Comparison of ENCODE assay signal across 22 mouse cellular contexts in genomic region chr11:116934862-116935261, GRCm38 (mm10). TPM values are rescaled to one million over a fixed set of nuclear protein-coding genes. Genes with fewer than 3 reads are reported as not detected.
DNase-seq lines count a peak whose midpoint lies in the region; ATAC-seq lines count a peak whose summit lies in the region.
"Had no signal": no experiment of that assay in that cellular context is flagged by ENCODE, and none has a peak within 500 bp of the region (broad histone marks: within the 10 kb centered on the region; RNA-seq: fewer than 3 reads in every experiment).

No protein-coding gene starts in this region.

- no peak for DNase-seq in midbrain, embryonic 10.5 days (ENCODE audit: low spot score)
- DNase-seq in hindbrain, embryonic 10.5 days (ENCODE audit: low spot score): no peak
- no peak for DNase-seq in hindbrain, embryonic 14.5 days (ENCODE audit: low spot score)
- DNase-seq in frontal cortex, postnatal 10 days (ENCODE audit: low spot score in 2 of 2): no peak
- no peak for DNase-seq in frontal cortex, postnatal 36 days (ENCODE audit: low spot score in 2 of 2)
- DNase-seq: adrenal gland, postnatal 25 days; B cell, adult 2 months; cerebellum, adult 11-12 months; cerebellum, postnatal 14 days; gastrocnemius, postnatal 10 days; heart, adult 2 months; kidney, adult 11 months; layer of hippocampus, postnatal 36 days; lung, adult 2 months; lung, postnatal 36 days; right cerebral cortex, postnatal 14 days; spleen, adult 18-20 months had no signal

- peaks cover 5% of the 10 kb centered on the region; the same call in 1 of the 2 replicates for H3K27me3 ChIP-seq in midbrain, embryonic 10.5 days (ENCODE audit: low read depth, poor library complexity, severe bottlenecking)
- H3K27me3 ChIP-seq in midbrain, embryonic 16.5 days (ENCODE audit: control insufficient read depth, insufficient read depth, low read depth, low read length): no peaks in the 10 kb centered on the region
- H3K27me3 ChIP-seq in hindbrain, embryonic 10.5 days (ENCODE audit: insufficient read depth, poor library complexity, severe bottlenecking): peaks cover 14% of the 10 kb centered on the region
- H3K27me3 ChIP-seq in hindbrain, embryonic 14.5 days (ENCODE audit: control insufficient read depth, insufficient read depth, low read length): no peaks in the 10 kb centered on the region
- H3K27me3 ChIP-seq in neural tube, embryonic 13.5 days: no peaks in the 10 kb centered on the region

- H3K27ac ChIP-seq in midbrain, embryonic 10.5 days (replicated peaks): 0 out of 2 replicates have a peak overlapping the region, but pooled peaks have one; percentile 10
- no peak overlapping the region; the same call in 1 of the 2 replicates for H3K27ac ChIP-seq in midbrain, embryonic 16.5 days (ENCODE audit: low read length)
- 0 out of 2 replicates have a peak overlapping the region, but pooled peaks have one; percentile 29 for H3K27ac ChIP-seq in hindbrain, embryonic 10.5 days
- H3K27ac ChIP-seq in hindbrain, embryonic 14.5 days: peak overlapping the region; percentile 49
- peak overlapping the region; percentile 85 for H3K27ac ChIP-seq in neural tube, embryonic 13.5 days (replicated peaks)
- H3K27ac ChIP-seq: heart, adult 2 months; heart, embryonic 15.5 days; kidney, postnatal 0 days; liver, embryonic 12.5 days had no signal

- no peak overlapping the region for H3K4me3 ChIP-seq in midbrain, embryonic 10.5 days
- H3K4me3 ChIP-seq in midbrain, embryonic 16.5 days (ENCODE audit: low read depth, low read length): no peak overlapping the region
- no peak overlapping the region for H3K4me3 ChIP-seq in hindbrain, embryonic 10.5 days
- no peak overlapping the region for H3K4me3 ChIP-seq in hindbrain, embryonic 14.5 days (replicated peaks; ENCODE audit: low read length)
- H3K4me3 ChIP-seq in neural tube, embryonic 13.5 days: no peak overlapping the region
- H3K4me3 ChIP-seq: heart, adult 2 months; heart, embryonic 15.5 days; liver, embryonic 12.5 days had no signal

- H3K9ac ChIP-seq in midbrain, embryonic 16.5 days (ENCODE audit: low read depth, low read length): no peak overlapping the region
- H3K9ac ChIP-seq in hindbrain, embryonic 14.5 days: no peak overlapping the region
- peak overlapping the region; percentile 50; the same call in 1 of the 2 replicates for H3K9ac ChIP-seq in neural tube, embryonic 13.5 days
- H3K9ac ChIP-seq: heart, embryonic 15.5 days; liver, embryonic 12.5 days had no signal

- H3K9me3 ChIP-seq in midbrain, embryonic 10.5 days (replicated peaks): no peaks in the 10 kb centered on the region
- H3K9me3 ChIP-seq in midbrain, embryonic 16.5 days (replicated peaks; ENCODE audit: control insufficient read depth, low read length, poor library complexity, severe bottlenecking): no peaks in the 10 kb centered on the region
- H3K9me3 ChIP-seq in hindbrain, embryonic 10.5 days: no peaks in the 10 kb centered on the region
- no peaks in the 10 kb centered on the region for H3K9me3 ChIP-seq in hindbrain, embryonic 14.5 days (ENCODE audit: control insufficient read depth, low read length)
- H3K9me3 ChIP-seq in neural tube, embryonic 13.5 days: no peaks in the 10 kb centered on the region
- H3K9me3 ChIP-seq: heart, embryonic 15.5 days; liver, embryonic 12.5 days had no signal

- 90% methylated on average over 5 of the region's 5 CpGs for WGBS in midbrain, embryonic 10.5 days
- WGBS in midbrain, embryonic 16.5 days: 92% methylated on average over 5 of the region's 5 CpGs
- WGBS in hindbrain, embryonic 10.5 days: 91% methylated on average over 5 of the region's 5 CpGs
- 79% methylated on average over 5 of the region's 5 CpGs for WGBS in hindbrain, embryonic 14.5 days
- 71% methylated on average over 5 of the region's 5 CpGs for WGBS in neural tube, embryonic 13.5 days

- peaks cover 89% of the 10 kb centered on the region for H3K36me3 ChIP-seq in midbrain, embryonic 10.5 days
- peaks cover 21% of the 10 kb centered on the region for H3K36me3 ChIP-seq in midbrain, embryonic 16.5 days (ENCODE audit: control insufficient read depth, insufficient read depth, low read length)
- peaks cover 80% of the 10 kb centered on the region for H3K36me3 ChIP-seq in hindbrain, embryonic 10.5 days
- peaks cover 64% of the 10 kb centered on the region for H3K36me3 ChIP-seq in hindbrain, embryonic 14.5 days (replicated peaks; ENCODE audit: control insufficient read depth, insufficient read depth)
- H3K36me3 ChIP-seq in neural tube, embryonic 13.5 days: peaks cover 60% of the 10 kb centered on the region
- H3K36me3 ChIP-seq: heart, embryonic 15.5 days; liver, embryonic 12.5 days had no signal

- ATAC-seq in midbrain, embryonic 16.5 days: no peak
- no peak for ATAC-seq in hindbrain, embryonic 14.5 days (ENCODE audit: low FRiP score)
- ATAC-seq in neural tube, embryonic 13.5 days (ENCODE audit: low read depth): no peak
- ATAC-seq: liver, embryonic 12.5 days had no signal

- H3K4me2 ChIP-seq in midbrain, embryonic 16.5 days (ENCODE audit: low read length): no peak overlapping the region
- H3K4me2 ChIP-seq in hindbrain, embryonic 14.5 days (replicated peaks): no peak overlapping the region
- H3K4me2 ChIP-seq in neural tube, embryonic 13.5 days: no peak overlapping the region
- H3K4me2 ChIP-seq: heart, embryonic 15.5 days; liver, embryonic 12.5 days had no signal

- H3K4me1 ChIP-seq in midbrain, embryonic 10.5 days: peaks cover 33% of the 10 kb centered on the region
- H3K4me1 ChIP-seq in midbrain, embryonic 16.5 days (ENCODE audit: control insufficient read depth, insufficient read depth, low read length): peaks cover 16% of the 10 kb centered on the region
- peaks cover 46% of the 10 kb centered on the region for H3K4me1 ChIP-seq in hindbrain, embryonic 10.5 days (replicated peaks)
- H3K4me1 ChIP-seq in hindbrain, embryonic 14.5 days (replicated peaks; ENCODE audit: control insufficient read depth, insufficient read depth, low read length): peaks cover 35% of the 10 kb centered on the region
- H3K4me1 ChIP-seq in neural tube, embryonic 13.5 days (replicated peaks): peaks cover 54% of the 10 kb centered on the region
- H3K4me1 ChIP-seq: liver, embryonic 12.5 days had no signal

RNA-seq across cellular contexts. Expression of gene Mgat5b, which starts 16.2 kb away (rescaled TPM):
- 5.5 and 9.5 TPM in 2 replicates for polyA plus RNA-seq in midbrain, embryonic 10.5 days (2016; fragmentation: Nextera tagmentation; extraction: Ambion mirVana)
- 22.2 and 26.1 TPM in 2 replicates for polyA plus RNA-seq in midbrain, embryonic 16.5 days (2015; fragmentation: Nextera tagmentation; extraction: Ambion mirVana)
- 6.3 and 12.8 TPM in 2 replicates for polyA plus RNA-seq in hindbrain, embryonic 10.5 days (2016; fragmentation: Nextera tagmentation; extraction: Ambion mirVana)
- 24.5 and 26.0 TPM in 2 replicates for polyA plus RNA-seq in hindbrain, embryonic 14.5 days (2014; fragmentation: Nextera tagmentation; extraction: Ambion mirVana)
- 28.4 and 28.5 TPM in 2 replicates for polyA plus RNA-seq in neural tube, embryonic 13.5 days (2015; fragmentation: Nextera tagmentation; extraction: Ambion mirVana)
- polyA plus RNA-seq: liver, embryonic 12.5 days had no signal
